Mouse (Mus musculus) lung, embryonic 16.5 days (tissue): Measurements from ENCODE around the gene Ccnt2. TPM values are rescaled to one million over a fixed set of nuclear protein-coding genes. Genes with fewer than 3 reads are reported as not detected.
A peak's percentile ranks its signal among the peaks of the same experiment; 100 is the strongest.
"Not testable (repeated sequence)": the region's sequence is repeated elsewhere in the genome, so short reads cannot be mapped to it uniquely, and the experiment has no call there.

Experiments used
- ATAC-seq: fragments of 200-750 bp; cut with Nextera tagmentation; 2 replicates; pipeline ENCODE4 v1.8.0; 2017; ENCODE audit warnings: low read depth, mild to moderate bottlenecking, moderate library complexity
- H3K27ac ChIP-seq: fragments of 300-500 bp; sonication (generic); 2 replicates; pipeline ENCODE4 v1.5.1; 2014; ENCODE audit warnings: mild to moderate bottlenecking, control low read depth, low read length
- H3K27me3 ChIP-seq: fragments of 300-500 bp; sonication (generic); 2 replicates; pipeline ENCODE4 v1.6.1; 2014; ENCODE audit warnings: low read depth, low read length, mixed read lengths; ENCODE audit not compliant: control insufficient read depth, insufficient read depth
- H3K36me3 ChIP-seq: fragments of 300-500 bp; sonication (generic); 2 replicates; pipeline ENCODE4 v1.6.1; 2014; ENCODE audit warnings: low read length; ENCODE audit not compliant: control insufficient read depth, insufficient read depth
- H3K4me1 ChIP-seq: fragments of 300-500 bp; sonication (generic); replicated peaks from 2 replicates; pipeline ENCODE4 v1.6.1; 2014; ENCODE audit warnings: low read length, mixed read lengths; ENCODE audit not compliant: control insufficient read depth, insufficient read depth
- H3K4me2 ChIP-seq: fragments of 300-500 bp; sonication (generic); 2 replicates; pipeline ENCODE4 v1.6.1; 2014; ENCODE audit warnings: low read depth, low read length, control low read depth
- H3K4me3 ChIP-seq: fragments of 300-500 bp; sonication (generic); 2 replicates; pipeline ENCODE4 v1.5.1; 2014; ENCODE audit warnings: mild to moderate bottlenecking, low read length, control low read depth
- H3K9ac ChIP-seq: fragments of 300-500 bp; sonication (generic); 2 replicates; pipeline ENCODE4 v1.6.1; 2014; ENCODE audit warnings: low read length, control low read depth
- H3K9me3 ChIP-seq: fragments of 300-500 bp; sonication (generic); 2 replicates; pipeline ENCODE4 v1.6.1; 2016; ENCODE audit warnings: low read length; ENCODE audit not compliant: control insufficient read depth
- WGBS: fragments of 180-500 bp; shearing (Covaris S2); extraction: QIAGEN DNeasy Blood & Tissue Kit; methylation state at CpG from one replicate; pipeline ENCODE4 v1.1.7; 2014; 5-methylcytosine and 5-hydroxymethylcytosine counted together
- polyA plus RNA-seq: library from polyadenylated mRNA; unstranded; fragments of >200 nt; fragmentation: Nextera tagmentation; extraction: Ambion mirVana; gene quantifications from 2 replicates; pipeline ENCODE4 v1.2.1, GENCODE M21; 2015

Ccnt2 gene
- polyA plus RNA-seq, 1 experiment from 2014 or later = 82.3 TPM

DNA sequence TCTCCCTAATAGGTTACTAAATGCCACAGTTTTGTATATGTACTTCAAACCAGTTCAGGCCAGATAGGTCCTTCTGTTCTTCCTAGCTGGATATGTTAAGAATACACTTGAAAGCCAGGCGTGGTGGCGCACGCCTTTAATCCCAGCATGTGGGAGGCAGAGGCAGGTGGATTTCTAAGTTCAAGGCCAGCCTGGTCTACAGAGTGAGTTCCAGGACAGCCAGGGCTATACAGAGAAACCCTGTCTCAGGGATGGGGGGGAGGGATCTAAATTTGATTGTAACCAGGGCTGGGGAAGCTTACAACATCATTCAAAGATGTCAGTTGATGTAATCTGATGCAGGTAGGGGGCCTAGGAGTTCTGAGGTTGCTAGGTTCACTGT lies 16.8 kb upstream of the Ccnt2 start:
- not testable (repeated sequence) for H3K9ac ChIP-seq, H3K27ac ChIP-seq, H3K4me2 ChIP-seq, H3K4me3 ChIP-seq, H3K4me1 ChIP-seq, H3K9me3 ChIP-seq, ATAC-seq, H3K27me3 ChIP-seq, H3K36me3 ChIP-seq
- WGBS = 94% methylated on average over 3 of the region's 3 CpGs

DNA sequence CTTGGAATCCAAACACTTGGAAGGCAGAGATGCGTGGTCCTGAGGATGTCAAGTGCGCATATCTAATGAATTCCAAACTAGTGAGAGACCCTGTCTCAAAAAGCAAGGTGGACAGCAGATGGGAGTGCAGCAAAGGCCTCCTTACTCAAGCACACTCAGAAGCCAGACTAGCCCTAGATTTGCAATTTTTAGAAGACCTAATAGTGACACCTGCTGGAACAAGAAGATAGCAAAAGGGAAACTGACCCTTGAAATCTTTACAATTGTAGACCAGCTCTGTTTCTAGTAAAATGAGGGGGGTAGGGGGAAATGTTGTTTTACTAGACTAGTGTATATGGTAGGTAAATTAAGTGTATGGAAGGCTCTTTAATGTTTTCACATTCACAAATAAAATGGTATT lies 8.5 kb upstream of the Ccnt2 start:
- Histone ChIP-seq H3K4me1 (no peaks in the 10 kb centered on the region), H3K27me3 (no peaks in the 10 kb centered on the region), H3K4me2 (no peak overlapping the region), H3K27ac (no peak overlapping the region), H3K4me3 (no peak overlapping the region), H3K9me3 (no peaks in the 10 kb centered on the region), H3K36me3 (no peaks in the 10 kb centered on the region), H3K9ac (no peak overlapping the region)
- no peak for ATAC-seq
- 60% methylated on average over 2 of the region's 2 CpGs for WGBS

GRCm38 (mm10) chr1:127766741-127767140 lies 7.2 kb upstream of the Ccnt2 start:
- Histone ChIP-seq H3K4me3 (no peak overlapping the region), H3K4me2 (no peak overlapping the region), H3K4me1 (no peaks in the 10 kb centered on the region), H3K9me3 (no peaks in the 10 kb centered on the region), H3K9ac (no peak overlapping the region), H3K27me3 (no peaks in the 10 kb centered on the region), H3K36me3 (no peaks in the 10 kb centered on the region), H3K27ac (no peak overlapping the region)
- WGBS = 89% methylated on average over 2 of the region's 2 CpGs
- ATAC-seq = no peak

- 2% methylated on average over 14 of the region's 14 CpGs for WGBS
- ATAC-seq = peak; percentile 11
Measured at GRCm38 (mm10) chr1:127773198-127773802, 664 bp upstream of the Ccnt2 start.

GRCm38 (mm10) chr1:127774501-127774880 lies 527 bp downstream of the Ccnt2 start:
- peaks cover 13% of the 10 kb centered on the region for H3K4me1 ChIP-seq
- H3K4me3 ChIP-seq = peak overlapping the region; percentile 79
- 0 out of 2 replicates have a peak, but pooled peaks cover 2% of the 10 kb centered on the region for H3K36me3 ChIP-seq
- no peaks in the 10 kb centered on the region for H3K9me3 ChIP-seq
- H3K9ac ChIP-seq = peak overlapping the region; percentile 91
- WGBS = under 1% methylated on average over 31 of the region's 31 CpGs
- H3K27me3 ChIP-seq = no peaks in the 10 kb centered on the region
- peak; percentile 37 for ATAC-seq
- peak overlapping the region; percentile 94 for H3K4me2 ChIP-seq
- H3K27ac ChIP-seq = peak overlapping the region; percentile 83

More at GRCm38 (mm10) chr1:127773198-127773802, 664 bp upstream of the Ccnt2 start:
- Histone ChIP-seq H3K9ac (peak overlapping the region; percentile 70), H3K4me2 (peak overlapping the region; percentile 82), H3K27ac (peak overlapping the region; percentile 78), H3K27me3 (no peaks in the 10 kb centered on the region), H3K36me3 (no peaks in the 10 kb centered on the region), H3K4me1 (peaks cover 13% of the 10 kb centered on the region), H3K9me3 (no peaks in the 10 kb centered on the region), H3K4me3 (peak overlapping the region; percentile 79)

DNA sequence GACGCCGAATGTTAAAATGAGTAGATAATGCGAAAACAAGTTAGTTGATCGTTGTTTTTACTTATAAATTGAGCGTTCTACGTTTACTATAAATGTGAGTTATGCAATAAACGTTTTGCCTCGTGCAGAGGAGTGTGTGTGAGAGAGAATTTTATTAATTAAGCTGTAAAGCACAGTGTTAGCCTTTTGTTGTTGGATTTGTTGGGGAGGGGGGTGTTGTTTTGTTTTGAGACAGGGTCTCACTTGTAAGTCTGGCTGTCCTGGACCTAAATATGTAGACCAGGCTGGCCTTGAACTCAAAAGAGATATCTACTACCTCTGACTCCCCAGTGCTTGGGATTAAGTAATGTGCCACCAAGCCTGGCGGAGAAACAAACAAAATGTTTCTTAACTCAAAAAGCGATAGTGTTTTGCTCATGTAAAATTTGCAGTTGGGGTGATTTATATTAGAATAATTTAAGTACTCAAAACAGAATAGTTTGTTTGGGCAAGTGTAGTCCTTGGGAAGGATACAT lies 1.3 kb downstream of the Ccnt2 start:
- H3K36me3 ChIP-seq = 0 out of 2 replicates have a peak, but pooled peaks cover 2% of the 10 kb centered on the region
- no peaks in the 10 kb centered on the region for H3K9me3 ChIP-seq
- no peak for ATAC-seq
- no peaks in the 10 kb centered on the region for H3K27me3 ChIP-seq
- peak overlapping the region; percentile 79 for H3K4me3 ChIP-seq
- peaks cover 21% of the 10 kb centered on the region for H3K4me1 ChIP-seq
- peak overlapping the region; percentile 91 for H3K9ac ChIP-seq
- 0 out of 2 replicates have a peak overlapping the region, but pooled peaks have one; percentile 22 for H3K27ac ChIP-seq
- WGBS = 3% methylated on average over 10 of the region's 10 CpGs
- peak overlapping the region; percentile 94 for H3K4me2 ChIP-seq

- Histone ChIP-seq H3K9ac (peak overlapping the region; percentile 32; the same call in 1 of the 2 replicates), H3K4me2 (peak overlapping the region; percentile 46), H3K27ac (peak overlapping the region; percentile 39; the same call in 1 of the 2 replicates), H3K9me3 (no peaks in the 10 kb centered on the region), H3K36me3 (0 out of 2 replicates have a peak, but pooled peaks cover 2% of the 10 kb centered on the region), H3K4me3 (peak overlapping the region; percentile 34), H3K4me1 (peaks cover 21% of the 10 kb centered on the region), H3K27me3 (no peaks in the 10 kb centered on the region)
- 28% methylated on average over 6 of the region's 6 CpGs for WGBS
- ATAC-seq = no peak
Measured at GRCm38 (mm10) chr1:127776246-127776645, 2.3 kb downstream of the Ccnt2 start.

DNA sequence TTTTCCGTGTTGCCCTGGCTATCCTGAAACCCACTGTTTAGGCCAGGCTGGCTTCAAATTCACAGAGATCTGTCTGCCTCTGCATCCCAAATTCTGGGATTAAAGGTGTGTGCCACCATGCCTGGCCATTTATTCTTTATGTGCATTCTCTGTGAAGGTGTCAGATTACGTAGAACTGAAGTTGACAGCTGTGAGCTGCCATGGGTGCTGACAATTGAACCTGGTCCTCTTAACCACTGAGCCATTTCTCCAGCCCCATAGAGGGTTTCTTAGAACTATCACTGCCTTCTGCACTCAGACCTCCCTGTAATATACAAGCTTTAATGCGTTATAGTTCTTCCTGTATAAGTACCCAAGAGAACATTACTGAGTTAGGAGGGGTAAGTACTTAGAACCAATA lies 4.6 kb downstream of the Ccnt2 start:
- H3K4me2 ChIP-seq = no peak overlapping the region
- peaks cover 17% of the 10 kb centered on the region for H3K4me1 ChIP-seq

GRCm38 (mm10) chr1:127780142-127780541 lies 6.2 kb downstream of the Ccnt2 start:
- ATAC-seq = no peak
- WGBS = 23% methylated on average over 3 of the region's 3 CpGs
- no peaks in the 10 kb centered on the region for H3K27me3 ChIP-seq
- no peak overlapping the region for H3K4me3 ChIP-seq
- H3K36me3 ChIP-seq = 0 out of 2 replicates have a peak, but pooled peaks cover 2% of the 10 kb centered on the region
- no peaks in the 10 kb centered on the region for H3K9me3 ChIP-seq
- peaks cover 17% of the 10 kb centered on the region for H3K4me1 ChIP-seq
- H3K27ac ChIP-seq = no peak overlapping the region
- H3K9ac ChIP-seq = no peak overlapping the region
- no peak overlapping the region for H3K4me2 ChIP-seq

More for the DNA sequence above, 4.6 kb downstream of the Ccnt2 start:
- whole genome bisulfite sequencing = 85% methylated on average over 3 of the region's 3 CpGs
- H3K27me3 ChIP-seq = no peaks in the 10 kb centered on the region
- H3K9ac ChIP-seq = no peak overlapping the region
- H3K36me3 ChIP-seq = 0 out of 2 replicates have a peak, but pooled peaks cover 2% of the 10 kb centered on the region
- no peak overlapping the region for H3K4me3 ChIP-seq
- H3K27ac ChIP-seq = no peak overlapping the region
- H3K9me3 ChIP-seq = no peaks in the 10 kb centered on the region
- no peak for ATAC-seq
